Mouse (Mus musculus) gastrocnemius, adult 8-10 months (tissue): ENCODE measurements around the gene Usb1. TPM values are rescaled to one million over a fixed set of nuclear protein-coding genes. Genes with fewer than 3 reads are reported as not detected.

ENCODE experiments used
- total RNA-seq, 4 experiments: library from RNA; stranded (reverse); gene quantifications; 2 replicates each; pipeline ENCODE4 v1.2.4; 2022

The Usb1 gene
- total RNA-seq, 4 experiments from 2014 or later: 4.0 to 7.4 (median 6.1) TPM

Other genes starting within 250 kb of the Usb1 start
- 10 to 100 TPM in 1 of 4 experiments, 1 to 10 TPM in 3; 6.0 to 11.3 (median 8.5) TPM for gene Kifc3, start 129.5 kb upstream of the Usb1 start, total RNA-seq
- gene Cngb1, start 25.7 kb upstream of the Usb1 start, total RNA-seq: under 1 TPM in 3 of 4 experiments, not detected in 1; 0.05 to 0.16 (median 0.07) TPM
- gene Tepp, start 21.7 kb upstream of the Usb1 start, total RNA-seq: not detected
- 1 to 10 TPM; 2.8 to 3.8 (median 2.9) TPM for gene Zfp319, start 334 bp upstream of the Usb1 start, total RNA-seq
- 10 to 100 TPM; 13.0 to 18.3 (median 14.1) TPM for gene Mmp15, start 20.0 kb downstream of the Usb1 start, total RNA-seq
- gene Cfap20, start 102.6 kb downstream of the Usb1 start, total RNA-seq: 1 to 10 TPM; 3.6 to 6.4 (median 5.3) TPM
- gene Csnk2a2, start 157.8 kb downstream of the Usb1 start, total RNA-seq: 10 to 100 TPM; 19.8 to 24.9 (median 22.2) TPM
- gene Ccdc113, start 201.8 kb downstream of the Usb1 start, total RNA-seq: not detected
- not detected for gene Prss54, start 244.1 kb downstream of the Usb1 start, total RNA-seq